Mouse (Mus musculus): ENCODE data around the gene Kiss1r.

The Kiss1r gene

GRCm38 (mm10) chr10:79943471-79943901 is 26.7 kb downstream of the Kiss1r start:
- no peak for DNase-seq

GRCm38 (mm10) chr10:79945507-79946234 is 28.9 kb downstream of the Kiss1r start:
- DNase-seq = no peak

- DNase-seq = no peak
These were observed 30.1 kb downstream of the Kiss1r start for GRCm38 (mm10) chr10:79946752-79947322.

GRCm38 (mm10) chr10:79947502-79947901 is 30.7 kb downstream of the Kiss1r start:
- no peak for DNase-seq

- DNase-seq = no peak
These were observed 33.1 kb downstream of the Kiss1r start for GRCm38 (mm10) chr10:79949873-79950272.

- DNase-seq = no peak
These were observed 33.9 kb downstream of the Kiss1r start for GRCm38 (mm10) chr10:79950661-79951060.

- DNase-seq = peak; percentile 45
These were observed 37.2 kb downstream of the Kiss1r start for GRCm38 (mm10) chr10:79953946-79954345.

GRCm38 (mm10) chr10:79955691-79956090 is 38.9 kb downstream of the Kiss1r start:
- DNase-seq = no peak

- DNase-seq = no peak
These were observed 39.9 kb downstream of the Kiss1r start for GRCm38 (mm10) chr10:79956643-79957154.

- peak; percentile 78 for DNase-seq
These were observed 41.5 kb downstream of the Kiss1r start for GRCm38 (mm10) chr10:79958140-79958816.

- DNase-seq = peak; percentile 59
These were observed 42.6 kb downstream of the Kiss1r start for GRCm38 (mm10) chr10:79959412-79959811.

GRCm38 (mm10) chr10:79959847-79960601 is 43.3 kb downstream of the Kiss1r start, which contains the start of gene Wdr18:
TSS of gene Wdr18 (plus strand) at chr10:79960152.
- DNase-seq = peak; percentile 100

- DNase-seq = peak; percentile 44
These were observed 44.0 kb downstream of the Kiss1r start for GRCm38 (mm10) chr10:79960671-79961294.

- no peak for DNase-seq
These were observed 48.0 kb downstream of the Kiss1r start for GRCm38 (mm10) chr10:79964727-79965126.

GRCm38 (mm10) chr10:79965325-79965724 is 48.6 kb downstream of the Kiss1r start:
- DNase-seq = no peak

- DNase-seq = peak; percentile 77
These were observed 50.2 kb downstream of the Kiss1r start for GRCm38 (mm10) chr10:79966886-79967400.

GRCm38 (mm10) chr10:79968181-79968580 is 51.4 kb downstream of the Kiss1r start:
- no peak for DNase-seq

- no peak for DNase-seq
These were observed 52.4 kb downstream of the Kiss1r start for GRCm38 (mm10) chr10:79969124-79969568.

GRCm38 (mm10) chr10:79970415-79971182 is 53.8 kb downstream of the Kiss1r start, which contains the start of gene Grin3b:
TSS of gene Grin3b (plus strand) at chr10:79970715.
- no peak for DNase-seq

- DNase-seq = no peak
These were observed 54.4 kb downstream of the Kiss1r start for GRCm38 (mm10) chr10:79971183-79971497.

Measured in cerebellum, adult 11-12 months (tissue).